Mouse (Mus musculus): ENCODE data around the gene Gm13090.

Gm13090 gene

DNA sequence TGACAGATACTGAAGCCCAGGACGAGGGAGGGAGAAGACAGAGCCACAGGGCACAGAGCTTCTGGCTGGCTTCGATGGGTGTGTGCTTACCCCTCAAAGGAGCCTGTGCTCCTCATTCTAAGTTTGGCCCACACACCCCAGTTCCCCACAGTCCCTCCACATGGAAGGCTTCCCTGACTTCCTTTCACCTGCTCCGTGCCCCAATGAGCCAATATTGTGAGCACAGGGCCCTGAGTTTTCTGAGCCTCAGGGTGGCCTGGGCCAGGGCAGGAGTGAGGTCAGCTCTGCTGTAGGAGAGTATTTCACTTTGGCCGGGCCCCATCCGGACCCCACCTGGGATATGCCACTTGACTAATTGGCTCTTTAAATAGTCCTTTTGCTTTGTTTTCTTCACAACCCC is 48.3 kb downstream of the Gm13090 start:
- no peak for DNase-seq (ENCODE audit: extremely low read depth, low read depth)

DNA sequence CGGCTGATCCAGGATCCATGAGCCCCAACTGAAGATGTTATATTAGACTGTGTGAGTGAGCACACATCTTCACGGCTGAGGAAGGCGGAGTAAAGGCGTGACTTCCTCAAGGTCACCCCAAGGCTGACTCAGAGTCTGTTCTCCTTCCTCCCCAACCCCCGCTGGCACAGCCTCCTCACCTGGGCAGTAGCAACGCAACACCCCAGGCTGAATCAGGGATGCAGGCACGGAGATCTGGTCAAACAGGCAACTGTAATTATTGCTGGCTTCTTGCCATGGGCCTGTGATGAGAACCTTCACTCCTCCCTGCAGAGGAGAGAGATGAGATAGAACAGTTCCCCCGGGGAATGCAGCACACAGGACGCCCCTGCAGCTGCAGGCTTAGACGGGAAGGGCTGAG is 48.8 kb downstream of the Gm13090 start:
- DNase-seq (ENCODE audit: extremely low read depth, low read depth), result no peak

GRCm38 (mm10) chr4:151138586-151138985 is 49.2 kb downstream of the Gm13090 start:
- DNase-seq (ENCODE audit: extremely low read depth, low read depth), result no peak

GRCm38 (mm10) chr4:151139053-151139840 is 49.9 kb downstream of the Gm13090 start:
- no peak for DNase-seq (ENCODE audit: extremely low read depth, low read depth)

GRCm38 (mm10) chr4:151140368-151140982 is 51.1 kb downstream of the Gm13090 start:
- no peak for DNase-seq (ENCODE audit: extremely low read depth, low read depth)

Data from MEL-GATA-1-ER (cell line).